Mouse (Mus musculus): Measurements from ENCODE around the gene Lhx8. TPM values are rescaled to one million over a fixed set of nuclear protein-coding genes. Genes with fewer than 3 reads are reported as not detected.

Lhx8 gene
- total and polyA plus RNA-seq, 3 experiments = not detected

DNA sequence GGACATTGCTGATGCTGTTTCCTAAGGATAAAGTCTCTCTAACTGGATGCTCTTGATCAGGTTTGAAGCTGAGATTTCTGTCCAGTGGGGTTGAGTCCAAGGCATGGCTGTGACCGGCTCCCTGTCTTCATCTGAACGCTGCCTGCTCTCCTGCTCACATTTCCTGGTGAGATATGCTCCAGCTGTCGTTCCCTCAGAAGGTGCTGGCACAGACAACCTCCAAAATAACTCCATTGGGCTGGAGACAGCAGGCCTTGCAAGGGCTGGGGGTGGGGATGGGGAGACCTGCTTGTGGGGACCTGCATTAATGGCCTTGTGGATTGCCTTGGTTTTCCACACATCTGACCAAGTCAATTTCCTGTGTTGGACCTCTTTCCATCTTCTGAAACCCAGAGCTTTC lies 46.2 kb downstream of the Lhx8 start:
- Histone ChIP-seq H3K36me3 (ENCODE audit: control insufficient read depth in 1 of 2, insufficient read depth in 2 of 2, low read length in 2 of 2) (no peaks in the 10 kb centered on the region), H3K9ac (ENCODE audit: control insufficient read depth, low read depth, low read length, poor library complexity, severe bottlenecking) (no peak overlapping the region), H3K4me3 (ENCODE audit: control insufficient read depth in 1 of 2, insufficient read depth in 1 of 2, low read depth in 2 of 2, low read length in 2 of 2) (no peak overlapping the region), H3K27ac (ENCODE audit: control insufficient read depth, low read depth, low read length) (no peak overlapping the region), H3K4me1 (ENCODE audit: control insufficient read depth in 1 of 2, insufficient read depth in 2 of 2, low read length in 2 of 2) (no peaks in the 10 kb centered on the region), H3K9me3 (replicated peaks; ENCODE audit: insufficient read depth, low read length) (no peaks in the 10 kb centered on the region), H3K27me3 (ENCODE audit: control insufficient read depth in 1 of 2, insufficient read depth in 2 of 2, low read length in 2 of 2) (no peaks in the 10 kb centered on the region), H3K79me2 (ENCODE audit: control insufficient read depth, insufficient read depth, low read length, poor library complexity) (no peaks in the 10 kb centered on the region)
- TF ChIP-seq UBTF (IDR thresholded peaks at IDR 0.05; ENCODE audit: borderline replicate concordance, insufficient read depth, low read depth, low read length) = no peak
- DNase-seq (ENCODE audit: low read depth, low spot score) = no peak

GRCm38 (mm10) chr3:154274681-154275080 lies 55.8 kb downstream of the Lhx8 start:
- Histone ChIP-seq H3K9ac (ENCODE audit: control insufficient read depth, low read depth, low read length, poor library complexity, severe bottlenecking) (no peak overlapping the region), H3K27me3 (ENCODE audit: control insufficient read depth in 1 of 2, insufficient read depth in 2 of 2, low read length in 2 of 2) (no peaks in the 10 kb centered on the region), H3K36me3 (ENCODE audit: control insufficient read depth in 1 of 2, insufficient read depth in 2 of 2, low read length in 2 of 2) (no peaks in the 10 kb centered on the region), H3K4me3 (ENCODE audit: control insufficient read depth in 1 of 2, insufficient read depth in 1 of 2, low read depth in 2 of 2, low read length in 2 of 2) (no peak overlapping the region), H3K4me1 (ENCODE audit: control insufficient read depth in 1 of 2, insufficient read depth in 2 of 2, low read length in 2 of 2) (no peaks in the 10 kb centered on the region), H3K79me2 (ENCODE audit: control insufficient read depth, insufficient read depth, low read length, poor library complexity) (no peaks in the 10 kb centered on the region), H3K27ac (ENCODE audit: control insufficient read depth, low read depth, low read length) (no peak overlapping the region), H3K9me3 (replicated peaks; ENCODE audit: insufficient read depth, low read length) (no peaks in the 10 kb centered on the region)
- no peak for TF ChIP-seq USF1 (IDR thresholded peaks at IDR 0.05; ENCODE audit: low read depth, low read length)
- no peak for TF ChIP-seq UBTF (IDR thresholded peaks at IDR 0.05; ENCODE audit: borderline replicate concordance, insufficient read depth, low read depth, low read length)
- no peak for TF ChIP-seq MAX (IDR thresholded peaks at IDR 0.05; ENCODE audit: low read length)
- no peak for TF ChIP-seq TCF12 (IDR thresholded peaks at IDR 0.05; ENCODE audit: low read depth, low read length)
- TF ChIP-seq BHLHE40 (IDR thresholded peaks at IDR 0.05; ENCODE audit: borderline replicate concordance, low read depth, low read length) = no peak
- TF ChIP-seq NRF1 (IDR thresholded peaks at IDR 0.05; ENCODE audit: insufficient read depth, low read depth, low read length, poor library complexity, severe bottlenecking) = no peak
- no peak for TF ChIP-seq ZKSCAN1 (IDR thresholded peaks at IDR 0.05; ENCODE audit: low read depth, low read length)
- no peak for TF ChIP-seq CTCF (IDR thresholded peaks at IDR 0.05 in 2 of 3, conservative IDR thresholded peaks at IDR 0.05 in 1 of 3; ENCODE audit: control insufficient read depth in 1 of 3, insufficient read depth in 1 of 3, low read depth in 2 of 3, low read length in 3 of 3, poor library complexity in 1 of 3, severe bottlenecking in 1 of 3)
- TF ChIP-seq EP300 (IDR thresholded peaks at IDR 0.05; ENCODE audit: low read depth in 1 of 2, low read length in 2 of 2) = no peak
- no peak for TF ChIP-seq MYC (IDR thresholded peaks at IDR 0.05; ENCODE audit: low read depth, low read length)
- DNase-seq (ENCODE audit: low read depth, low spot score) = no peak

DNA sequence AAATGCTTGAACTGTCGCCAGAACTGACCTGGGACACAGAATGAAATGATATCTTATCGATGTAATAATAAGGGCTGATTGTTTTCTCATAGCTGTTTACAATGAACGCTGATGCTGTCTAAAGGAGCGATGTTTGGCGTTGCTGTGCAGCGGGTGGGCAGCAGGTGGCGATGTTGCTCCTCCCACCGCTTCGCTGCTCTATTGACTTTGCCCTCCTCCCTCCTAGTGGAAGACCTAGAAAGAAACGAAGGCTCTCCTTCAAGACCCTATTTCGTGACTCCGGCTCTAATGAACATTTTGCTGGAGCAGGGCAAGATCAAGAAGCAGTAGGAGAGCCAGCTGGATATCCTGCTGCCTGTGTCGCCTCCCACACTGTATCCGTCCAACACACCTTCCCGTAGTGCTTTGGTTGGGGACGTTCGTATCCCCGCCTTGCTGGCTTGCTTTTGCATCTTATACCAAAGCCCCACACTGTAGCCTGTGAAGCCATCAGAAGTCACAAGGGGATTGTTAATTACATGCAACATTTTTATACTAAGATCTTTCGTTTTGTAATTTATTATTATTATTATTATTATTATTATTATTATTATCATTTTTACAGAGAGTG lies 60.6 kb downstream of the Lhx8 start:
- H3K79me2 ChIP-seq (ENCODE audit: control insufficient read depth, insufficient read depth, low read length, poor library complexity) = no peaks in the 10 kb centered on the region
- no peaks in the 10 kb centered on the region for H3K4me1 ChIP-seq (ENCODE audit: control insufficient read depth in 1 of 2, insufficient read depth in 2 of 2, low read length in 2 of 2)
- no peaks in the 10 kb centered on the region for H3K9me3 ChIP-seq (replicated peaks; ENCODE audit: insufficient read depth, low read length)
- H3K27me3 ChIP-seq (ENCODE audit: control insufficient read depth in 1 of 2, insufficient read depth in 2 of 2, low read length in 2 of 2) = no peaks in the 10 kb centered on the region
- peak; percentile 51 for DNase-seq (ENCODE audit: low read depth, low spot score)
- H3K4me3 ChIP-seq (ENCODE audit: control insufficient read depth in 1 of 2, insufficient read depth in 1 of 2, low read depth in 2 of 2, low read length in 2 of 2) = no peak overlapping the region
- no peak overlapping the region for H3K27ac ChIP-seq (ENCODE audit: control insufficient read depth, low read depth, low read length)
- TF ChIP-seq SIN3A (IDR thresholded peaks at IDR 0.05; ENCODE audit: low read length) (no peak), CHD1 (IDR thresholded peaks at IDR 0.05; ENCODE audit: low read depth, low read length) (no peak), NRF1 (IDR thresholded peaks at IDR 0.05; ENCODE audit: insufficient read depth, low read depth, low read length, poor library complexity, severe bottlenecking) (no peak), NELFE (IDR thresholded peaks at IDR 0.05; ENCODE audit: low read depth, low read length) (no peak), CTCF (IDR thresholded peaks at IDR 0.05 in 2 of 3, conservative IDR thresholded peaks at IDR 0.05 in 1 of 3; ENCODE audit: control insufficient read depth in 1 of 3, insufficient read depth in 1 of 3, low read depth in 2 of 3, low read length in 3 of 3, poor library complexity in 1 of 3, severe bottlenecking in 1 of 3) (peak; percentile 84 to 96 (median 90)), SMC3 (IDR thresholded peaks at IDR 0.05; ENCODE audit: low read depth, low read length) (peak; percentile 79), POLR2AphosphoS5 (IDR thresholded peaks at IDR 0.05; ENCODE audit: borderline replicate concordance, low read depth, low read length) (no peak), HCFC1 (IDR thresholded peaks at IDR 0.05; ENCODE audit: low read depth, low read length) (no peak), RAD21 (IDR thresholded peaks at IDR 0.05; ENCODE audit: low read depth, low read length) (peak; percentile 86), ZC3H11A (IDR thresholded peaks at IDR 0.05; ENCODE audit: low read depth, low read length) (peak; percentile 64; the same call in 1 of the 2 replicates), CHD2 (IDR thresholded peaks at IDR 0.05; ENCODE audit: low read length) (no peak), EP300 (IDR thresholded peaks at IDR 0.05; ENCODE audit: low read depth in 1 of 2, low read length in 2 of 2) (no peak), TBP (IDR thresholded peaks at IDR 0.05; ENCODE audit: low read depth, low read length) (no peak), ETS1 (IDR thresholded peaks at IDR 0.05; ENCODE audit: low read depth, low read length) (no peak)
- no peaks in the 10 kb centered on the region for H3K36me3 ChIP-seq (ENCODE audit: control insufficient read depth in 1 of 2, insufficient read depth in 2 of 2, low read length in 2 of 2)
- H3K9ac ChIP-seq (ENCODE audit: control insufficient read depth, low read depth, low read length, poor library complexity, severe bottlenecking) = no peak overlapping the region
